Mouse (Mus musculus): ENCODE measurements at regions not wholly inside any gene's neighbourhood (a gene's known extent, or its start where the extent isn't known, plus 50 kb on each side); places are given as distances from the start of the nearest gene placed in this dataset.

GRCm38 (mm10) chr1:186425421-186425820 lies 280.4 kb downstream of the Tgfb2 start:
- Histone ChIP-seq H3K9me3 (peaks cover 54% of the 10 kb centered on the region), H3K4me3 (replicated peaks) (no peak overlapping the region), H3K4me1 (no peaks in the 10 kb centered on the region), H3K36me3 (replicated peaks; ENCODE audit: low read length) (no peaks in the 10 kb centered on the region), H3K27me3 (replicated peaks) (no peaks in the 10 kb centered on the region)
- TF ChIP-seq GATA1 (IDR thresholded peaks at IDR 0.05; ENCODE audit: borderline replicate concordance, low read length) (no peak), FLI1 (IDR thresholded peaks at IDR 0.05; ENCODE audit: low read length) (no peak)

DNA sequence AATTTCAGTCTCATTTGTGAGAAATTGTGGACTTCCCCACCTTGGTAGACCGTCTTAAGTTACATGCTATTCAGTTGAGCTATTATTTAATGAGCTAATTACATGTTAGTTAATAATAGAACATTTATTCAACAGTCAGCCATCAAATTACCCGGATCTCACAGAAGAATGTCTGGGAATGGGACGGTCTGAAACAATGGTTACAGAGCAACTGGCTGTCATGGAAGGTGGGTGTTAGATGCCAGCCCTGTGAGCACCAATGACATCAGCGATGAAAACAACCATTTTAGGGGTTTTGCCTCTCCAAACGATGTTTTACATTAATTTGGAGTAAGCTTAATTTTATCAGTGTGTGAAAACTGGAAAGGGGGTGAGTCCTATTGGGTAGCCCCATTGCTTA lies 281.7 kb downstream of the Tgfb2 start:
- H3K4me3 ChIP-seq (replicated peaks) = no peak overlapping the region
- H3K9me3 ChIP-seq = peaks cover 60% of the 10 kb centered on the region
- H3K27me3 ChIP-seq (replicated peaks) = no peaks in the 10 kb centered on the region
- TF ChIP-seq FLI1 (IDR thresholded peaks at IDR 0.05; ENCODE audit: low read length) = no peak
- no peak for TF ChIP-seq GATA1 (IDR thresholded peaks at IDR 0.05; ENCODE audit: borderline replicate concordance, low read length)
- no peaks in the 10 kb centered on the region for H3K4me1 ChIP-seq
- H3K36me3 ChIP-seq (replicated peaks; ENCODE audit: low read length) = no peaks in the 10 kb centered on the region

- Histone ChIP-seq H3K4me1 (no peaks in the 10 kb centered on the region), H3K4me3 (replicated peaks) (no peak overlapping the region), H3K27me3 (replicated peaks) (no peaks in the 10 kb centered on the region), H3K9me3 (peaks cover 65% of the 10 kb centered on the region), H3K36me3 (replicated peaks; ENCODE audit: low read length) (no peaks in the 10 kb centered on the region)
- TF ChIP-seq FLI1 (IDR thresholded peaks at IDR 0.05; ENCODE audit: low read length) (no peak), GATA1 (IDR thresholded peaks at IDR 0.05; ENCODE audit: borderline replicate concordance, low read length) (no peak)
Observed at GRCm38 (mm10) chr1:186417101-186417500, 288.7 kb downstream of the Tgfb2 start.

GRCm38 (mm10) chr1:186415321-186415720 lies 290.5 kb downstream of the Tgfb2 start:
- TF ChIP-seq GATA1 (IDR thresholded peaks at IDR 0.05; ENCODE audit: borderline replicate concordance, low read length) (no peak), FLI1 (IDR thresholded peaks at IDR 0.05; ENCODE audit: low read length) (no peak)
- Histone ChIP-seq H3K9me3 (peaks cover 62% of the 10 kb centered on the region), H3K36me3 (replicated peaks; ENCODE audit: low read length) (no peaks in the 10 kb centered on the region), H3K27me3 (replicated peaks) (no peaks in the 10 kb centered on the region), H3K4me3 (replicated peaks) (no peak overlapping the region), H3K4me1 (no peaks in the 10 kb centered on the region)

DNA sequence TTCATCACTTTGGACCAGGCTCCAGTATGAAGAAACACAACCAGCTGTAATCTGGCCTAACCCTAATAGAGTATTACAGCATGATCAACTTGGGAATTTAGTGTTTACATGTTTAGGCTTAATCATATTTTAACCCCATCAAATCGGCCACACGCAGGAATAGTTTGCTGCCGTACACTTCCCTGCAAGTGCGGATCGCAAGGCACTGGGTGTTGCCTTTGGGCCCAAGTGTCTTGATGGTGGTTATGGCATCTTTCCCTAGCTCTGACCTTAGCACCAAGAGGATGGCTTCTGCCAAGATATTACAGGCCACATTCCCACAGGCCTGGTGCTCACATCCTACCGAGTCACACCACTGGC lies 291.9 kb downstream of the Tgfb2 start:
- Histone ChIP-seq H3K27me3 (replicated peaks) (no peaks in the 10 kb centered on the region), H3K9me3 (peaks cover 57% of the 10 kb centered on the region), H3K4me3 (replicated peaks) (no peak overlapping the region), H3K4me1 (no peaks in the 10 kb centered on the region), H3K36me3 (replicated peaks; ENCODE audit: low read length) (no peaks in the 10 kb centered on the region)
- TF ChIP-seq FLI1 (IDR thresholded peaks at IDR 0.05; ENCODE audit: low read length) = no peak
- TF ChIP-seq GATA1 (IDR thresholded peaks at IDR 0.05; ENCODE audit: borderline replicate concordance, low read length) = no peak

DNA sequence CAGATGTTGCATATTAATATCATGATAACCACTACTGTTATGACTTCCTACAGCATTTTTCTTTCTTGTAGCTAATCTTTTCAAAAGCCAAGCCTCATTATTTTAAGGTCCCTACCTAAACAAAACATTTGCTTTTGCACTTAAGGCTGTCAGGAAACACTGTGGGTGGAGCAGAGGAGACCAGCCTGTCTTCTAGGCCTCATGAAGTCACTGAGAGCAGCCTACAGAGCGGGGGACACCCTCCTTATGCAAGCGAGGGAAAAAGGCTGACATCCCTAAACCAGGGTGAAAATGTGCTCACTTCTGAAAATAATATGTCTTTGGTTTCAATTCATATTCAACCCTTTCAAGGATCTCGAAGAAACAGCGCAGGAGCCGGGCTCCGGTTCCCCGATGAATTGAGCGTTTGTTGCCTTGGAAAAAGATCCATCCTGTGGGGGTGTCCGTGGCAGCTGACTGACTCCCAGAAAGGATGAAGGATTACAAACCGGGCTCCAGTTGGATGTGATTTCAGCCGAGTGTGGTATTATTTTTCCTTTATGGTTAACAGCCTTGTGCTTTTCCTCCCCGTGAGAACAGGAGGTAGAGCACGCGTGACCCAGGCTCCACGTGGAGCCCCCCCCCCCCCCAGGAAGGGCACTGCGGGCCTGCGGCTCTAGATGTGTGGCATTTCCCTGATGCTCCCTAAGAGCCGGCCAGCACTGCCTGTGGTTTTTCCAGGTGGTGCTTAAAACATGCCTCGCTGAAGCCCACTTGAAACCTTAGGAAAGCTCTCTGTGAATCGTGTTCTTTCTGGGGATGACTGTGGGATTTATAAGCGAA lies 292.5 kb downstream of the Tgfb2 start:
- TF ChIP-seq FLI1 (IDR thresholded peaks at IDR 0.05; ENCODE audit: low read length) (no peak), GATA1 (IDR thresholded peaks at IDR 0.05; ENCODE audit: borderline replicate concordance, low read length) (no peak)
- Histone ChIP-seq H3K4me1 (no peaks in the 10 kb centered on the region), H3K9me3 (peaks cover 58% of the 10 kb centered on the region), H3K27me3 (replicated peaks) (no peaks in the 10 kb centered on the region), H3K36me3 (replicated peaks; ENCODE audit: low read length) (no peaks in the 10 kb centered on the region), H3K4me3 (replicated peaks) (no peak overlapping the region)

GRCm38 (mm10) chr1:186412296-186412695 lies 293.5 kb downstream of the Tgfb2 start:
- Histone ChIP-seq H3K4me1 (no peaks in the 10 kb centered on the region), H3K27me3 (replicated peaks) (no peaks in the 10 kb centered on the region), H3K4me3 (replicated peaks) (no peak overlapping the region), H3K9me3 (peaks cover 58% of the 10 kb centered on the region), H3K36me3 (replicated peaks; ENCODE audit: low read length) (no peaks in the 10 kb centered on the region)
- TF ChIP-seq FLI1 (IDR thresholded peaks at IDR 0.05; ENCODE audit: low read length) = no peak

GRCm38 (mm10) chr1:186408986-186409441 lies 291.9 kb upstream of the Lyplal1 start:
- TF ChIP-seq FLI1 (IDR thresholded peaks at IDR 0.05; ENCODE audit: low read length) (no peak), GATA1 (IDR thresholded peaks at IDR 0.05; ENCODE audit: borderline replicate concordance, low read length) (no peak)
- Histone ChIP-seq H3K27me3 (replicated peaks) (no peaks in the 10 kb centered on the region), H3K36me3 (replicated peaks; ENCODE audit: low read length) (no peaks in the 10 kb centered on the region), H3K4me1 (no peaks in the 10 kb centered on the region), H3K4me3 (replicated peaks) (no peak overlapping the region), H3K9me3 (peaks cover 45% of the 10 kb centered on the region)

DNA sequence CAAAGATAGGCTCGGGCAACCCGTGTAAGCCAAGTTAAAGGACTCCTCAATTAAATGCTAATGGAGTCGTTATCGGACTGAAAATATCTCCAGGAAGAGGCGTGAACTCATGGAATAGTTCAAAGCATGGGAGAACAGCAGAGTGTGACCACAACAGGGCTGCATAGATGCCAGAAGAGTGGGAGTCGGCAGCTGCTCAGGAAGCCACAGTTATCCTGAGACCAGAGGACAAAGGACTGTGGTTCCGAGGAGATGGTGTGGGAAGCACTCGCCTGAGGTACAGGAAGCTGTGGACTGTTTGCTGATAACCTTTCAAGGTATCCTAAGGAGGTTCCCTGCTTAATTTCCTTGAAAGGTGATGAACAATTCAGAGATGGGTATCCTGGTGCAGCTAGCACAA lies 290.5 kb upstream of the Lyplal1 start:
- H3K4me3 ChIP-seq (replicated peaks) = no peak overlapping the region
- H3K36me3 ChIP-seq (replicated peaks; ENCODE audit: low read length) = no peaks in the 10 kb centered on the region
- no peaks in the 10 kb centered on the region for H3K27me3 ChIP-seq (replicated peaks)
- no peaks in the 10 kb centered on the region for H3K4me1 ChIP-seq
- peaks cover 46% of the 10 kb centered on the region for H3K9me3 ChIP-seq
- TF ChIP-seq FLI1 (IDR thresholded peaks at IDR 0.05; ENCODE audit: low read length) = no peak
- no peak for TF ChIP-seq GATA1 (IDR thresholded peaks at IDR 0.05; ENCODE audit: borderline replicate concordance, low read length)

DNA sequence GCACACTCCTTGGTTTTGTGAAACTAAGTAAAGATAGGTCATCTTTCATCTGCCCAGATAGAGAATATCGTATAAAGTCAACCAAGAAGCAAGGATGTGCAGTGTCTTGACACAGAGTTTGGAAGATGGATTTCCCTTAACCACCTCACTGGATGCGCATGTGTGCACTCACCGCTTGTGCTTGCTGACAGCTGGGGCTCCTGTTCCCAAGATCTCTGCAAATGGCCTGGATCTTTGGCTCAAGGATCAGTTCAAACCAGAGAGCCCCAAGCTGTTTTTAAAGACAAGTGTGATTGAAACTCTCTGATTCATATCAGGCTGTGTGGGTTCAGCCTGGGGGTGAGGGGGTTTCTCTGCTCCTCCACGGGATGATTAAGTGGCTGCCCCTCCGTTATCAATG lies 288.6 kb upstream of the Lyplal1 start:
- Histone ChIP-seq H3K27me3 (replicated peaks) (no peaks in the 10 kb centered on the region), H3K36me3 (replicated peaks; ENCODE audit: low read length) (no peaks in the 10 kb centered on the region), H3K9me3 (peaks cover 50% of the 10 kb centered on the region), H3K4me3 (replicated peaks) (no peak overlapping the region), H3K4me1 (no peaks in the 10 kb centered on the region)
- TF ChIP-seq FLI1 (IDR thresholded peaks at IDR 0.05; ENCODE audit: low read length) = no peak
- no peak for TF ChIP-seq GATA1 (IDR thresholded peaks at IDR 0.05; ENCODE audit: borderline replicate concordance, low read length)

All from megakaryocyte, embryonic 14.5 days (primary cell).